Mouse (Mus musculus): ENCODE measurements around the gene Mag.

Gene Mag

GRCm38 (mm10) chr7:30881367-30881766 lies 33.3 kb downstream of the Mag start:
- no peak for ATAC-seq (ENCODE audit: insufficient number of reproducible peaks, low FRiP score, low TSS enrichment)

GRCm38 (mm10) chr7:30880176-30880575 lies 34.5 kb downstream of the Mag start, which contains the start of gene Cd22:
TSS of gene Cd22 (minus strand) at chr7:30880342.
- ATAC-seq (ENCODE audit: insufficient number of reproducible peaks, low FRiP score, low TSS enrichment), result no peak

DNA sequence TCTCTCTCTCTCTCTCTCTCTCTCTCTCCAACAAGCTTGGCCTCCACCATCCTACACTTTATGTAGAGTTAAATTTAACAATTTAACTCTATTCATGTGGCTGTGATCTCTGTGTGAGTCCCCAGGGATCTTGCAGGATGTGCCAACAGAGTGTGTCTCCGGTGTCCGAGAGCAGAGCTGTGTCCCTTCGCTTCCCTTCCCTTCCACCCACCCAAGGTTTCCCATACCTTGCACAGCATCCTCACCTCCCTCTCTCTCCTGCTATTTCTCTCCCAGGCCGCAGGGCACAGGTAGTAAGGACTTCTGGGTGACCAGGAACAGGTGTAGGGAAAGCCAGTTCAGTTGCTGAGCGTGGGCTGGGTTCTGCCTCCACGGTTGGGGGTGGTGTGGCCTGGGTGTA lies 35.7 kb downstream of the Mag start:
- no peak for ATAC-seq (ENCODE audit: insufficient number of reproducible peaks, low FRiP score, low TSS enrichment)

DNA sequence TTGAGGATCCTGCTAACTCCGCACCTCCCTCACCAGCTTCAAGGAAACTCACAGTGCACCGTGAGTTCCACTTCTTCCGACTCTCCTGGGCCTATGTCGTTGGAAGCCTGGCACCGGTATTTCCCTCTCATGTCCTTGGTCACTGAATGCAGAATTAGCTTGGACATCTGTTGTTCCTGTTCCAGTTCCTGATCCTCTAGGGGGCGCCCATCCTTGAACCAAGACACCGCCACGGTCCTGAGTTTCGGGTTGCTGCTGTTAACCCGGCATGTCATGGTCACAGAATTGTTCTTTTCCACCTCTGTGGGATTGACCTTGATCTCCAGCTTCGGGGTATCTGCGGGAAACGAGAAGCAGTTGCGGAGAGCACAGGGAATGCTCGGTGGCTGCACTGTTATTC lies 41.6 kb downstream of the Mag start:
- ATAC-seq (ENCODE audit: insufficient number of reproducible peaks, low FRiP score, low TSS enrichment), result no peak

- no peak for ATAC-seq (ENCODE audit: insufficient number of reproducible peaks, low FRiP score, low TSS enrichment)
Measured at GRCm38 (mm10) chr7:30863386-30863785, 51.3 kb downstream of the Mag start.

DNA sequence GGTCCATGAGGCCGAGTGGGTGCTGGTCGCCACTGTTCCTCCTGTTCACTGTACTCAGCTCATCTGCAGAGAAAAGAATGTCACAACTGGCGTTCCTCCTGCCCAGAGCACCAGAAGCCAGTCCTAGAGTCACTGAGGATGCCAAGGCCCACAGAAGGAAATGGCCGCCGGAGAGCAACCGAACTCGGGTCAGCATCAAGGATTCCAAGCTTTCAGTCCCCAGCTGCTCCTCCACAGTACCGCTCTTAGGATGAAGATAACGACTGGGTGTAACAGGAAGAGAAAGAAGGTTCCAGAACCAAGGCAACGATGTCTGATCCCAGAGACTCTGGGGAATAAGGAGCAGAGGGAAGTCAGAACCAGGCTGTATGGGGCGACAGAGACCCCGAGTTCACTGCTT lies 53.2 kb downstream of the Mag start, which contains the start of gene Ffar1:
TSS of gene Ffar1 (minus strand) at position 101 of the 400 bp plus-strand sequence.
- no peak for ATAC-seq (ENCODE audit: insufficient number of reproducible peaks, low FRiP score, low TSS enrichment)

- no peak for ATAC-seq (ENCODE audit: insufficient number of reproducible peaks, low FRiP score, low TSS enrichment)
Measured at GRCm38 (mm10) chr7:30859635-30860402, 54.9 kb downstream of the Mag start.

- no peak for ATAC-seq (ENCODE audit: insufficient number of reproducible peaks, low FRiP score, low TSS enrichment)
Measured at GRCm38 (mm10) chr7:30859290-30859634, 55.4 kb downstream of the Mag start.

- ATAC-seq (ENCODE audit: insufficient number of reproducible peaks, low FRiP score, low TSS enrichment), result no peak
Measured at GRCm38 (mm10) chr7:30857746-30858145, 56.9 kb downstream of the Mag start.

DNA sequence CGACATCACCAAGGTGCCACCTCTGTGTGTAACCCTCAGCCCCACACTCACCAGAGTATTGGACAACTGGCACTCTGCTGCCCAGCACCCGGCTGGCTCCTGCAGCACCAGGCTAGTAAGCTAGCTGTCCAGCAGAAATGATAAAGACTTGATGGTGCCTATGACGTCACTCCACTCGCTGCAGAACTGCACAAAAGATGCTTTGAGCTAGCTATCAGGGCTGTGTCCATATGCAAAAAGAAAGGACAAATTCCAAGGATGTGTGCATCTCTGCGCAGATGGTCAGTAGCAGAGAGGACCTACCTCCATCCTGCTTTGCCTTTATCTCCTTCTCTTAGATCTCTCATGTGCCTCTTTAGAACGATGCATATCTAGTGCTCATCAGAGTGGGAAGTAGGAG lies 58.6 kb downstream of the Mag start, which contains the start of gene Ffar3:
TSS of gene Ffar3 (minus strand) at position 101 of the 400 bp plus-strand sequence.
- no peak for ATAC-seq (ENCODE audit: insufficient number of reproducible peaks, low FRiP score, low TSS enrichment)

DNA sequence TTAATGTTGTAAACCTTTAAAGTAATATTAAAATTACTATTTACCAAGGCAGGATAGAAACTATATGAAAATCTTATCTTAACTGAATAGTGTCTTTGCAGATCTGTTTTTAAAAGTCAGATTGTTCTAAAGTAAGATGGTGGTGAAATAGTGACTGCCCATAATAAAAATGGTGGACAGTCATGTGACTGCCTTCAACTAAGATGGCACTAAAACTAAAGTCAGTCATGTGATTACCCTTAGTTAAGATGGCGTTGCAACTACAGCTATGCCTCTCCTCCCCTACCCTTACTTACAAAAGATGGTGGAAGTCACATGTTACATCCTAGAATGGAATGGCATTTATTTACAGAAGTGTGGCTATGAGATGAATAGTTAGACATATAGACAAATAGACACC lies 63.3 kb downstream of the Mag start:
- ATAC-seq (ENCODE audit: insufficient number of reproducible peaks, low FRiP score, low TSS enrichment), result no peak
